Mouse (Mus musculus) neutrophil, adult 65 days (primary cell): ENCODE measurements around the gene Plin2. TPM values are rescaled to one million over a fixed set of nuclear protein-coding genes. Genes with fewer than 3 reads are reported as not detected.

Experiments used
- total RNA-seq: library from RNA; stranded (reverse); gene quantifications from 2 replicates; pipeline ENCODE4 v1.2.4, GENCODE M21; 2023

The Plin2 gene
- total RNA-seq, result 208 and 243 TPM in 2 replicates

GRCm38 (mm10) chr4:86669780-86670201 is at the start of gene Plin2:
Gene Plin2, minus strand, starts transcription at chr4:86670060.

DNA sequence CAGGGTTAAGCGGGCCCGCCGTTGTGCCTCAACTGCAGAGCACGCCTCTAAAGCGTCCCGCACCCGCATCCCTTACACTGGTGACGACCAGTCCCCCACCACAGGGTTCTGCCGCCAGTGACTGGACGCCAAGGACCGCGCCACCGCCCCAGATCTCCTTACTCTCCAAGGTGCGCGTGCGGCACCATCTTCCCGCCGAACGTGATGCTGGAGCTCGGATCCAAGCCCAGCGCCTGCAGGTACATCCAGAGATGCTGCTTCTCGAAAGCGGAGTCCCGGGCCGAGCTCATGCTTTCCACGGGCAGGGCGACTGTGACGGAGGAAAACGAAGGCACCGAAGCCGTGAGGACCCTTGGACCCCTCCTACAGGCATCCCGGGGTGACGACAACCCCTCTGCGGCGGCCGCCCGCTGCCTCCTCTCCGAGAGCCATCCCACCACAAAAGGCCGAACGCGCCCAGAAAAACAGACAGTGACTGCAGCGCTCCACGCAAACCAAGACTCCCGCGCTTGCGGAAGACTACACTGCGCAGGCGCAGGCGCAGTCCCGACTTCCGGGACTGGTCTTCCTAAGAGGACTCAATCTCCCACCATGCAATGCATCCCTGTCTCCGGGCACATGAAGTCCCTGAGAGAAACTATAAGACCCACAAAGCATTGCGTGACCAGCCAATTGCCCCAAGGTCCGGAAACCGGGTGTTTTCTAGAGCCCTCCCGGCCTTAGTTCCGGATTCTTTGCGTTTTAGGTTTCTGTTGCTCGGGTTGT is 58.2 kb downstream of the Plin2 start, which contains the start of gene Haus6:
Gene Haus6 (minus strand): TSS at position 532 of the 765 bp plus-strand sequence.

Other genes with a start within 250 kb of the Plin2 start
- not detected in 2 replicates for gene Saxo1, start 111.7 kb downstream of the Plin2 start, total RNA-seq
- gene Rraga, start 94.4 kb downstream of the Plin2 start, total RNA-seq, result 38.6 and 39.9 TPM in 2 replicates
- gene Haus6, start 58.0 kb downstream of the Plin2 start, total RNA-seq, result 5.4 and 14.4 TPM in 2 replicates
- 9.7 and 13.6 TPM in 2 replicates for gene Dennd4c, start 78.5 kb upstream of the Plin2 start, total RNA-seq
- 422 and 506 TPM in 2 replicates for gene Rps6, start 187.4 kb upstream of the Plin2 start, total RNA-seq
- gene Acer2, start 204.3 kb upstream of the Plin2 start, total RNA-seq, result 0.57 TPM in 1 of 2 replicates, not detected in the other